Mouse (Mus musculus) adrenal gland, postnatal 14 days (tissue): ENCODE measurements around the gene Spsb1. TPM values are rescaled to one million over a fixed set of nuclear protein-coding genes. Genes with fewer than 3 reads are reported as not detected.

Source experiments
- DNase-seq: peaks from one replicate; pipeline ENCODE4 v3.0.0; 2021; ENCODE audit warnings: mixed read lengths
- total RNA-seq: library from RNA; stranded (reverse); gene quantifications from 2 replicates; pipeline ENCODE4 v1.2.3, GENCODE M21; 2021

The Spsb1 gene
- total RNA-seq, 1 experiment from 2014 or later = 24.7 TPM

DNA sequence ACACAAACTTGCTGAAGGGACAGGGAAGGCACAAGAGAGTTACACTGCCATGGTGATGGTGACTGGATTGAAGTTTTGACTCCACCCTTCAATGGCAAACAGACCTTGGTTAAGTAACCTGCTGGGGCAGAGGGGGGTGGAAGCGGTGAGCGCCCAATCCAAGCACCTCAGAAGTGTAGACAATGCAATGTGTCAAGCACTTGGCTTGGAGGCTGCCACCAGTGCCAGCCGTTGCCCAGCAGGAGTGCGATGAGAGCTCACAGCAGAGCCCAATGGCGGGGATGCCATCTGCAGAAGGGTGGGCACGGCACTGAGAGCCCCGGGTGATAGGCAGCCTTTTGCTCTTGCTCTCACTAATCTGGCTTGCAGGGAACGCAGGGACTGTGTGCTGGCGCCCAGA, 2.6 kb downstream of the Spsb1 start:
- peak; percentile 38 for DNase-seq

DNA sequence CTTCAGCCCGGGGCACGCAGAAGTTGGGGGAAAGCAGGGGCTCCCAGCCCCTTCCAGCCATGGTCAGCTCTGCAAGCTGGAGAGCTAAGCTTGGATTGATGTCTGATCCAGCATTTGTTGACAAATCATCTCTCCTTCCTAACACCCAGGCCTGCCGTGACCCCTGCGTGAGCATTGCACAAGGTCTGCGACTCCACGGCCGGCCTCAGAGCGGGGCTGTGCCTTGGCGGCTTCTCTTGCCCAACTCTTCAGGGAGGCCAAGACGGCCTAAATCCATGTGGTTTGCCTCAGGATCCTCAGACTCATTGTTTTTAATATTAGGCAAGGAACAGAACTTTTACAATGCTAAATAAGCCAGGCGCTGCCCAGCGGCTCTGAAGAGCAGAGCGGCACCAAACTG, 3.6 kb downstream of the Spsb1 start:
- DNase-seq = peak; percentile 81

DNA sequence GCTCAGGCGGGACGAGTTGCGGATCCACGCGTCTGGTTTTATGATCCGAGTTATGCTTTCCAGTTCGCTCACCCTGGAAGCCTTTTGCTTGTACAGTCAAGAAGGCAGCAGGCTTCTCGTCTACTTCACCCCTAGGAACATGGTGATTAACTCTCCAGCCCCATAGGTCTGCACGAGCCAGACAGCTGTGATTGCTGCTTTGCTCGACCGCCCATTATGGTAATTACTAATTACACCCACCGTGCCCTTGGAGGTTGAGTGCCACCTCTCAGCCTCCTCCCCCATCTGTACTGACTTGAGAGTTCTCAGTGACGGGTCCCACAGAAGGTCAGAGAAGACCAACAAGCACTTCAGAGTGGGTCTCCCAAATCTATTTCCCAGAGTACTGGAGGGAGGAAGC, 5.2 kb downstream of the Spsb1 start:
- no peak for DNase-seq

DNA sequence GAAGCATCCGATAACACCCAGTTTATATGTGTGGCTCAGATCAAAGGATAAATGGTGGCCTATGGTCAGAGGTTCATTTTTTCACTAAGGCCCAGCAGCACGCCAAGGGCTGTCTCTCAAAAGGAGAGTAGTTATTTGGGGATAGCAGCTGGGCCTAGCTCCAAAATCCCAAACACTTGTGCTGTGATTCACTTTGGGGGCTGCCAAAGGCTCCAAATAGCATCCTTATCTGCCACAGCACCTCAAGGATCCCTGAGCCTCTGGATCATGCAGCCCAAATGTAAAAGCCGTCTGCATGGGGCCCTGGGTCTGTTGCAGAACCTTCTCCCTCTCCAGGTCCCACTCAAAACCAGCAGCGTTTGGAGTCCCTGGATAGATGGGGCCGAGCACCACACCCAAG, 6.7 kb downstream of the Spsb1 start:
- no peak for DNase-seq

DNA sequence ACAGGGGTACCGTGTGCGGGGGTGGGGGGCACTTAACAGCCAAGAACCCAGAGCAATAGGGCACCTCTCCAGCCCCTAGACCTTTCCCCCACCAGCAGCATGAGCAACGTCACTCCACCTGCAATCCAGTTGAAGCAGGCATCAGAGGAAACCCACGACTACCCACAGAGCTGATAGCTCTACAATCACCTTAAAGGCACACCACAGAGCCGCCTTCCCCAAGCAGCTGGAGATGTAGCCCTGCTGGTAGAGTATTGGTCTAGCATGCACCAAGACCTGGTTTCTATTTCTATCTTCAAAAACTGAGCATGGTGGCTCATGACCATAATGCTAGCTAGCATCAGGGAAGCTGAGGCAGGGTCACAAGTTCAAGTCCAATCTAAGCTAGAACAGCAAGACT, 7.4 kb downstream of the Spsb1 start:
- no peak for DNase-seq

DNA sequence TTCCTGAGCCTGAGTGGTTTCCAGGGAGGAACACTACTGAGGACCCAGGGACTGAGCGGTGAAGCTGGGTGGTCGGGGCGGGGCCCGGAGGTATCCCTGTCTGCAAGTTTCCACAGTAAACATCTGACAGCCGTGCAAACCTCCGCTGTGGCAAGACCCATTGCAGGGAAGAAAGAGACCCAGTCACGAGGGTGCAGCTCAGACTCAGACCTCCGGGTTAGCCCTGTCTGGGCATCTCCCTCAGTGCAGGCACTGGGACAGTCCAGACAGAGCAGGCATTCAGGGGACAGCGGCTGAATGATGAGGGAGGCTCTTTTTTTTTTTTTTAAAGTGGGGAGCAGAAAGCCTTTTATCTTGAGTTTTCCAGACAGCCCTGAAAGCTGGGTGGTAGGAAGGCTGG, 9.6 kb downstream of the Spsb1 start:
- no peak for DNase-seq

DNA sequence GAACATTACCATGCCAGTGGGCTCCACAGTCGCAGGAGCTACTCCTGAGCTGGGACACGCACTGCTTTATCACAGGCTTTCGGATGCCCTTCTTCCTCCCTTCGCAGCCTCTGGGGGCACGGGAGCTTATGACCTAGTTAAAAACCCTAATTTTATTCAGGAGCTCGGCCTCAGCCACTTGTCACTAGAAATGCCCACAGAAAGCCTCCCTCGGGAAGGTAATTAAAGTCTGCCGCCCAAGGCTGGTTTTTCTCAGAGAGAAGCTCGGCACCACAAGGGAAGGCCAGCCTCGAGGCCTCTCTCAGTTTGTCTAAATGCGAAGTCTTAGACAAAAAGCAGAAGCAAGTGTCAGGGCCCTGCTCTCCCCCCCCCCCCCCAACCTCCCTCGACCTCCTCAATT, 10.6 kb downstream of the Spsb1 start:
- DNase-seq = no peak

DNA sequence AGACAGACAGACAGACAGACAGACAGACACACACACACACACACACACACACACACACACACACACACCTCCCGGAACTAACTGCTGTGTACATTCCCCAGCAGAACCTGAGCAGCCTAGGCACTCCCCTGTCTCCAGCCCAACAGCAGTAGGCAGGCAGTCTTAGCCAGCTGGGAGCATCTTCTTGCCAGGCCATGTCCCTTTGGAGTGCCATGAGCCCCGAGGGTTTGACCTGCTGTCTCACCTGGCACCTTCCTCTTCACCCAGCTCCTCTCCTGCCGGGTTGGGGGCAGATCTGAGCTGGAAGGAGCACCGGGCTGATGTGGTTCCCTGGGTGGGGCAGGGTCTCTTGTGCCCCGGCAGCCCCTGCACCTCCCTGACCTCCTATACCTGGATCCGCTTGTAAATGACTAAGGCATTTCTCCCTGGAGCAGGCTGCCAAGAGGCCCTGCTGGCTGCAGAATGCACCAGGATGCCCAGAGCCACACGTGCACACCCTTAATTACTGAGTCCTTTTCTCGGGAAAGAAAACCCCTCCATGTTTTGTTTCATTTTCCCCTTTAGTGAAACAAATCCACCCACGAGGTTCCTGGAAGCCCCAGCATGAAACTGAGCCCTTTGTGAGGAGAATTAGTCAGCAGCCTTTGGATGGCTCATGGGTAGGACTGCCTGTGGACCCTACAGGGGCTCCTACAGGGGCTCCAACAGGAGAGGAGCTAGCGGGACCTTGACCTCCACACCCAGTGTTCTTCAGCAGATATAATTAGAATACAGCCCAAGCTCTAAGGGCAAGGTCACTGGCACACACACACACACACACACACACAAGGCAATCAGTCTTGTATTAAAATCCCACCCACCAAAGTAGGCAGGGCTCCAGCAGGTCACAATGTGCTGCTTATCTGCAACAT, 11.8 kb downstream of the Spsb1 start:
- no peak for DNase-seq

DNA sequence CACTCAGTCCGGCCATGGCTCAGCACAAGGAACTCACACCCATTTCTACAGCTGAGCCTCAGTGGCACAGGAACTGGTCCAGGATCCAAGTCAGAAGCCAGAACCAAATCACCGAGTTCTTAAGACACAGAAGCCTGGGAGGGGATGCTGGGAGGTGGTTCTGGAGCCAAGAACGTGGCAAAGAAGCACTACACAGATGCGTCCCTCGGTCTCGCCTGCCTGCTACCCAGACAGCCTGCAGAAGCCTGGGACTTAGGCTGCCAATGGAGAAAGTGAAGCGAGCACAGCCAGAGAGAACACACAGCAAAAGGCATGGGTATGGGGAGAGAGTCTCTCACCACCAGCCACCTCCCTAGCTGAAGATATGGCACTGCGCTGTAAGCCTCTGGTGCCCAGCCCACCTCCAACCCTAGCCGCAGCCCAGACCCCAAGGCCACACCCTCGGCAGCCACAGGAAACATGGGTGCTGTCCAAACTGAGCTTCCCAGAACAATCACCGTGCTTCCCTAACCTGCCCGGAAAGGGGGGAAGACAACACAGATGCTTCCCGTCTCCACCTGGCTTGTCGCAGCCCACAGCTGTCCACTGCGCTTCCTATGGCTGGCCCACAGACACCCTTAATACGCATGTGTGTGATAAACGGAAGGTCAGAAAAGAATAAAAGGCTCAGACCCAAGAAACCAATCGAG, 13.6 kb downstream of the Spsb1 start:
- peak; percentile 40 for DNase-seq

DNA sequence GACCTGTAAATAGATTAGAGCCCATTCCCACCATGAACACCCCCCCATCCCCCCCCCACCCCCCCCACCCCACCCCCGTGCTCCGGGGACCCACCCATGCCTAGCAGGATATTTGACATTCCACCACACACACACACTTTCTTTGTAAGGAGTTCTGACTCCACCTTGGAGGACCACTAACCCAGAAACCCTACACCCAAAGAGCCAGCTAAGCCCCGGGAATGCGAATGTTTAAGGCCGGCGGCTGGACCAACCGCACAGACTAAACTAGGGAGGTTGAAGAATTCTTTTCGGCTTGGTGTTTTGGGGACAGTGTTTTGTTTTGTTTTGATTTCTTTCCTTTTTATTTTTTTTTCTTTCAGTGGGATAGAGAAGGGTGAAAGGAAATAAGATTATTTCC, 16.1 kb downstream of the Spsb1 start:
- DNase-seq = no peak

DNA sequence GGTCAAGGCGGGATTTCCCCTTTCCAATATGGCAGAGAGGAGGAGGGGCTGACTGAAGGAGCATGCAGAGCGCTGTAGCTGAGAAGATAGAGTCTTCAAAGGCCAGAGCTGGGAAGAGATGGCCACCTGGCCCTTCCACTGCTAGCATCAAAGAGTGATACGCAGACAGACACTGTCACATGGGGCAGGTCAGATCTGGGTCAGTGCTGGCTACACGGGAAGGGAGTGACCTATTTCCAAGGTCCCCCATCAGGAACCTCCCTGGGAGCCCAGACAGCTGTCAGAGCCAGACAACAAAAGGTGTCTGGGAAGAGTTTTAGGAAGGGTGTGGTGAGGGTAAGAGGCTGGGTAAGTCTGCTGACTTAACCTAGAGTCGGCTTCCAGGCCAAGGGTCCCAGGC, 17.9 kb downstream of the Spsb1 start:
- no peak for DNase-seq

DNA sequence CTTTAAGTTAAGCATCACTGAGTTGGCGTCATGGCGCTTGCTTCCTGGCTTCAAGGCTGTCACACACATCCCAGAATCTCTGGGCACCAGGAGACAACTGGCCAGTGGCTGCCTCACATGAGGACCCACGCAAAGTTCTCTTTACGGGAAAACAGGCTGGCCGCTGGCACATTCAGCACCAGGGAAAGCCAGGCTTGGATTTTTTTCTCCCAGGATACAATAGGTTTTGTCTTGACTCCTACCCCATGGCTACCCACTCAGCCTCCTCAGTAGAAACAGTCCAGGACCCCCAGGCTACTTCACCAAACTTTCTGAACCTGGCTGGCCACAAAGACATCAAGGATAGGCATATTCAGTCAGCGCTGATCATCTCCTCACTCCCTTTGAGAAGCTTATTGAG, 19.4 kb downstream of the Spsb1 start:
- DNase-seq = no peak

DNA sequence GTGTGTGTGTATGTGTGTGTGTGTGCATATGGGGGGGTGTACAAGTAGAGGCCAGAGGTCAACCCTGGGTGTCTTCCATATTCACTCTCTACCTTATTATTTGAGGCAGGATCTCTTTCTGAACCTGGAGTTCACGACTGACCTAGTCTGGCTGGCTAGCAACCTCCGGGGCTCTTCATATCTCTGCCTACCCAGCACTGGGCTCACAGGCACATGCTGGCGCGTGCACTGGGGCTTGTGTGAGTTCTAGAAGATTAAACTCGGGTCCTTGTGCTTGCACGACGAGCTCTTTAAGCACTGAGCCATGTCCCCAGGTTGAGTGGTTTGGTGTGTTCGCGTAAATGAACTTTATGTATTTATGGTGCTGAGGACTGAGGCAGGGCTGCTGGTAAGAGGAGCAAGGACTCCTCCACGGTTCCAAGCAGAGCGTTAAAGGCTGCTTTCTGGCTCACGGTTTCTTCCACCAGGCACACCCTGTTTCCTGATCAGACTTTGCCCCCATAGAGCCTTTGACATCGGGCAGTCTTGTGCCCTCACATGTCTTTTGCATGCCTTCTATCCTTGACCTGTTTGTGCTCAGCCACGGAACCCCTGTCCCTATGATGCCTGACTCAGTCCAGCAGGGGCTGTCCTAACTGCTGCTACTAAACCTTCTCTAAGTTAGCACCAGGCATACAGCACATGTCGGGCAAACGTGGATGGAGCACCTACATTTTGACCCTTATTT, 21.2 kb downstream of the Spsb1 start:
- peak; percentile 46 for DNase-seq

DNA sequence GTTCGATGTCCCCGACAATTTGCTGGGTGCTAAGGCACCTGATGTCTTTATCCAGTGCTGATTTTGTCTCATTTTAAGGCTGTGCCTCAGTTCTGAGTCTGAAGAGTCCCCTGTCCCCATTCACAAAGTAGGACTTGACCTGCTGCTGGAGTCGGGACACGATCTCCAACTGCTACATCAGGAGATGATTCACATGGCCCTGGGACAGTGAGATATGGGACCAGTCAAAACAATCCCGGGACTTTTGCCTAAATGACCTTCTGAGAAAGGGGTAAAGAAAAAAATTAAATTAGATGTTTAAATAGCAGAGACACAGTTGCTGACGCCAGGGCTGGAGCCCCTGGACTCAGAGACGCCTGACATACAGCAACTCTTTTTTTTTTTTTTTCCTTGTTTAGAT, 21.8 kb downstream of the Spsb1 start:
- DNase-seq = no peak

DNA sequence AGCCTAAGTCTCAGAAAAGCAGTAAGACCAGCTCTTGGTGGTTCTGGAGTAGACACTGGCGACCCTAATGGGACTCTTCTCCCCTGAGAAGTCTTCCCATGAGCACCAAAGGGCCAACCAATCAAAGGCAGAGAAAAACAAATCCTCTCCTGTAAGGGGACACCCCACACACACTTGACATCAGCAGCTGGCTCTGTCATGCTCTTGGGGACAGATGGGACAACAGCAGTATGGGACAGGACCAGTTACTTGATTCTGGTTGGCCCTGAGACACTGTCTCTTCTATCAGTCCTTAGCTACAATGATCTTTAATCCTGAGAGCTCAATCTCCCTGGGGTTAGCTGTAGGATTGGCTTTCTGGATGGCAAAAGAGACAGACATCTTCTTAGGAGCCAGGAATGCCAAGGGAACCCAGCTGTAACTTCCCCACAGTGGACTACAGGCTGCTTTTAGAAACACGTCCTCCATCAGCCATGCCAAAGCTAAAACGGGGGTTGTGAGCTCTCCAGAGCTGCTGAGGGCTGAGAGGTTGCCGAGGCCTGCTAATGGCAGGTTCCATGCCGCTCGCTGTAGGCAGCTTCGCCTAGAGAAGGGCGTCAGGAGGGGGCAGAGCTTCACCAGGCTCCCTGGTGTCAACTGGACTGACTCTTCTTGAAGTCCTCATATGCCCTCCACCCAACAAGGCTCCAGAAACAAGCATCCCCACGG, 22.6 kb downstream of the Spsb1 start:
- no peak for DNase-seq

DNA sequence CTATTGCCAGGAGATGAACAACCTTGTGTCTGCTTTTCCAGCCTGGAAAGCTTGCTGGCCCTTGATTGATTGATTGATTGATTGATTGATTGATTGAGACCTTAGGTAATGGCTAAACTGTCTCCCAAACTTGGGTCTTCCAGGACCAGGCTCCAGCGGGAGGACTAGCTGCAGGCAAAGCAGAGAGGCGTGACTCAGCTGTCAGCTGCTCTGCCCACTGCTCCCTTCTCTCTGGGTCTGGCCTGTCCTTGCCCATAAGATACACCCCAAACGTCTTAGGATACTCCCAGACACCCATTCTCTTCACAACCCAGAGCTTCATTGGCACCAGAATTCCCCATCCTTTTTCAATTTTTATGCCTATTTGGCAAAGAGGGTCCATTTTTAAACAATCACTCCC, 24.1 kb downstream of the Spsb1 start:
- DNase-seq = no peak

DNA sequence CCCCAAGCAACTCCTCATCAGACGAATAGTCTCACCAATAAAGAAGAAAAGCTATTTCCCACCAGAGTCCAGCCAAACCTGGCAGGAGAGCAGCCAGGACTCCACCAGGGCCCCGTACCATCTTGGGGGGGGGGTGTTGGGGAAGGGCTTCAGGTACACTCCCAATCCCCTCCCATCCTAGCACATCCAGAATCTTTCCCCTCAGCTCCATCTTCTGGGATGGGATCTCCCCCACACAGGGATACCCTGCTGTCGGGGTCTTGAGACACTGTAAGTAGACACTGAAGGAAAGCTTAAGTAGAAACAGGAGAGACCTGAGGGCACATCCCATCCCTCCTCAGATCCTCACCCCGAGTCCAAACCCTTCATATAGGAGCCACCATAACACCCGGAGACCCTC, 31.8 kb downstream of the Spsb1 start:
- no peak for DNase-seq

DNA sequence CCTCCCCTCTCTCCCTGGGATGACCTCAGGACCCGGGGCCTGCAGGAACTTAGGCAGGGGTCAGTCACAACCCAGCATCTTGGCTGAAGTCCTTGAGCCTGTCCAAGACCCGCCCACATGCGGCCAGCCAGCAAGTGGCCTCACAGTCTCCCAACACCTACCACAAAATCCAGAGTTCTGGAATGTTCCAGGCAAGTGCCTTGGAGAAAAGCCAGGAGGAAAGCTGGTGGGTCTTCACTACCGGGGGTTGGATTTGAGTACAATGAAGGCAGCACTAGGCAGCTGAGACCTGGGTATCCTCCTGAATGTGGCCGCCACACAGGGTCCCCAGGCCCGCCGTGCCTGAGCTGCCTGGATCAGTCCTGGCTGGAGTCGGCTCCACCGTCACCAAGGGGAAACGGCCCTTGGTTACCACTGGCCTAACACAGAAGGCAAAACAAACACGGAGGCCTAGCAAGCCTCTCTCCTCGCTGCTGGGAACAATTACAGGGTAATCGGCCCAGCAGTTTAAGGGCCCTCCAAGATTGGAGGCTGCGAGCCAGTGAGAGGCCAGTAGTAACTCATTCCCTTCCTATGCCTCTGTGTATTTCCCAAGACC, 32.6 kb downstream of the Spsb1 start:
- DNase-seq = peak; percentile 66

DNA sequence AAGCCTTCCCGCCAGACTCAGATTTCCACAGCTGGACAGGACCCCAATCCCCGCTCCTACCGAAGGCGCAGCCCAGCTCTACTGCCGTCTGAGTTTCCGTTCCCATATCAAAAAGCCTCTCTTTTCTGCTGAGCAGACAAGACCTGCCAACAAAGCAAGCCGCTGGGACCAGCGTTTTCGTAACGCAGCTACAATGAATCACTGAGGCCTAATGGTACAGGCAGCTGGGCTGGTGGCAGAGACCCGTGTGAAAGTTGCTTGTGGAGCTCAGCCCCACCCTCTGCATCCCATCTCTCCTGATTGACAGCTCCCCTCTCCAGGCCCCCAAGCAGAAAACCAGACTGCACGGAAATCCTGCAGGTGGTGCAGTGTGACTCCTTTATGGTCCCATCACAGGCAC, 34.0 kb downstream of the Spsb1 start:
- peak; percentile 53 for DNase-seq

DNA sequence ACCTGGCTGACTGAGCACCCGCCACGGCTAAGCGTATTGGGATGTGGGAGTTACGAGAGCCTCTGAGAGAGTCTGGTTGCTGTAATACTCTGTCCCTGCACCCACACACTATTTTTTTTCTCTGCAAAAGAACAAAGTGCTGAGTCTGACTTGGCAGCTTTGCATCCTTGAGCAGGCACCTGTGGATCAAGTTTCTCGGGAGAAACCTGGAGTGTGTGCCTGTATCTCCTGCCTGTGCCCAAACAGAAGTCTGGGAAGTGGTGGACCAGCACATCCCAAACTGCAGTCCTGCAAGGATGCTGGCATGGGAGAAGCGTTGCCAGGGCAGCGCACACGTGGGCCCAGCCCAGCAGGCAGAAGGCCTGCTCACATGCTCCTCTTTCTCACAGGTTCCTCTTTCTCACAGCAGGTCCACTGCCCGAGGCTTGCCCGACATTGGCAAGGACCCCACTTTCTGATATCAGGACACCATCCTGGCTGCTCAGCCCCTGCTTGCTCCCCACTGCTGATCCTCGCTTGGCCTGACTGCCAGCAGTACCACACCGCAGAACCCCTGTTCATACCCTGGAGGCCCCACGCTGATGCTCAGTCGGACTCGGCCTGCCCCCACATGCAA, 36.3 kb downstream of the Spsb1 start:
- DNase-seq = no peak

DNA sequence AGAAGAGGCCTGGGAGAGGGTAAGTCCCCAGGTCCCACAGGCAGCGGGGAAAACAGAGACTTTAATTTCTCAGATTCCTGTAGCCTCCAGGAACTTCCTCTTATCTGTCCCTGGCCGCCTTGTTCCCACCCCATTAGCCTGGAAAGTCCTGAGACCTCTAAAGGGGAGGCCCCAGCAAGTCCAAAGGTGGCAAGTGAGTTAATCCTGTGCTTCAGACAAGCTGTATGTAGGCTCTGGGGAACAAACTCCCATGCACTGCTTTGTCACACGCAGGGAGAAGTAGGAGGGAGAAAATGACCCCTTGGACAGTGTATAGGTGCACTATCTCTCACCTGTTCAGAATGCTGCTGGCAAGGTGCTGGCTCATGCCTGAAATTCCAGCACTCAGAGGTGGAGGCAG, 38.0 kb downstream of the Spsb1 start:
- DNase-seq = no peak
